Mouse (Mus musculus): ENCODE data around the gene Scand1. TPM values are rescaled to one million over a fixed set of nuclear protein-coding genes. Genes with fewer than 3 reads are reported as not detected.

Gene Scand1
- polyA plus RNA-seq, 1 experiment: 326 TPM

- H3K4me3 ChIP-seq (ENCODE audit: control insufficient read depth, insufficient read depth, low read length): no peak overlapping the region
- 22% methylated on average over 6 of the region's 6 CpGs for WGBS
- DNase-seq: no peak
- no peak overlapping the region for H3K27ac ChIP-seq (ENCODE audit: control insufficient read depth, insufficient read depth, low read length)
- TF ChIP-seq CTCF (IDR thresholded peaks at IDR 0.05; ENCODE audit: borderline replicate concordance, control insufficient read depth, extremely low read depth, insufficient read depth, low read length, poor library complexity) (no peak), POLR2A (IDR thresholded peaks at IDR 0.05; ENCODE audit: control insufficient read depth, extremely low read depth, insufficient read depth, low read length, poor library complexity) (no peak)
- no peaks in the 10 kb centered on the region for H3K4me1 ChIP-seq (replicated peaks; ENCODE audit: control insufficient read depth, insufficient read depth, low read length)
- H3K36me3 ChIP-seq (ENCODE audit: control insufficient read depth, insufficient read depth, low read length): no peaks in the 10 kb centered on the region
- no peaks in the 10 kb centered on the region for H3K27me3 ChIP-seq (ENCODE audit: control insufficient read depth, insufficient read depth, low read length)
These were observed 11.6 kb upstream of the Scand1 start for GRCm38 (mm10) chr2:156324116-156324588.

- Histone ChIP-seq H3K36me3 (ENCODE audit: control insufficient read depth, insufficient read depth, low read length) (no peaks in the 10 kb centered on the region), H3K27me3 (ENCODE audit: control insufficient read depth, insufficient read depth, low read length) (no peaks in the 10 kb centered on the region), H3K4me1 (replicated peaks; ENCODE audit: control insufficient read depth, insufficient read depth, low read length) (no peaks in the 10 kb centered on the region), H3K27ac (ENCODE audit: control insufficient read depth, insufficient read depth, low read length) (no peak overlapping the region), H3K4me3 (ENCODE audit: control insufficient read depth, insufficient read depth, low read length) (no peak overlapping the region)
- WGBS: 92% methylated on average over 6 of the region's 6 CpGs
- no peak for TF ChIP-seq POLR2A (IDR thresholded peaks at IDR 0.05; ENCODE audit: control insufficient read depth, extremely low read depth, insufficient read depth, low read length, poor library complexity)
- TF ChIP-seq CTCF (IDR thresholded peaks at IDR 0.05; ENCODE audit: borderline replicate concordance, control insufficient read depth, extremely low read depth, insufficient read depth, low read length, poor library complexity): no peak
- DNase-seq: no peak
These were observed 9.0 kb upstream of the Scand1 start for GRCm38 (mm10) chr2:156321538-156321937.

GRCm38 (mm10) chr2:156318491-156318890, 6.0 kb upstream of the Scand1 start:
- TF ChIP-seq POLR2A (IDR thresholded peaks at IDR 0.05; ENCODE audit: control insufficient read depth, extremely low read depth, insufficient read depth, low read length, poor library complexity): no peak
- Histone ChIP-seq H3K4me1 (replicated peaks; ENCODE audit: control insufficient read depth, insufficient read depth, low read length) (no peaks in the 10 kb centered on the region), H3K36me3 (ENCODE audit: control insufficient read depth, insufficient read depth, low read length) (no peaks in the 10 kb centered on the region), H3K4me3 (ENCODE audit: control insufficient read depth, insufficient read depth, low read length) (no peak overlapping the region), H3K27me3 (ENCODE audit: control insufficient read depth, insufficient read depth, low read length) (no peaks in the 10 kb centered on the region), H3K27ac (ENCODE audit: control insufficient read depth, insufficient read depth, low read length) (no peak overlapping the region)
- DNase-seq: no peak

DNA sequence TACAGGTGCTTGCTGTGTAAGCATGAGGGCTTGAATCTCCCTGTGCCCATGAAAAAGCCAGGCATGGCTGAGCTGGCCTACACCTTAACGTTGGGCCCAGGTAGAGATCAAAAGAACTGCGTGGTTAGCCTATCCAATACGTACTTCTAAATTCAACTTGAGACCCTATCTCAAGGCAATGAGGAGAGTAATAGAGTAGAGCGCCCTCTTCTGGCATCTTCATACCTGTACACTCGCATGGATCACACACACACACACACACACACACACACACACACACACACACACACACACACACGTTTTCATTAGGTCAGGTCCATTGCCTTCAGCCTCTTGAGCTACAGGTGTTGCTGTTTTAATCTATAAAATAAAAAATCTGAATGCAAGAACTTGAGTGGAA, 2.3 kb upstream of the Scand1 start:
- no peak for TF ChIP-seq POLR2A (IDR thresholded peaks at IDR 0.05; ENCODE audit: control insufficient read depth, extremely low read depth, insufficient read depth, low read length, poor library complexity)
- TF ChIP-seq CTCF (IDR thresholded peaks at IDR 0.05; ENCODE audit: borderline replicate concordance, control insufficient read depth, extremely low read depth, insufficient read depth, low read length, poor library complexity): no peak
- Histone ChIP-seq H3K27ac (ENCODE audit: control insufficient read depth, insufficient read depth, low read length) (no peak overlapping the region), H3K4me1 (replicated peaks; ENCODE audit: control insufficient read depth, insufficient read depth, low read length) (no peaks in the 10 kb centered on the region; the same call in 1 of the 2 replicates), H3K4me3 (ENCODE audit: control insufficient read depth, insufficient read depth, low read length) (no peak overlapping the region), H3K27me3 (ENCODE audit: control insufficient read depth, insufficient read depth, low read length) (no peaks in the 10 kb centered on the region), H3K36me3 (ENCODE audit: control insufficient read depth, insufficient read depth, low read length) (no peaks in the 10 kb centered on the region)
- no peak for DNase-seq
- WGBS: 98% methylated on average over 6 of the region's 6 CpGs

GRCm38 (mm10) chr2:156313153-156313552, 649 bp upstream of the Scand1 start:
- TF ChIP-seq CTCF (IDR thresholded peaks at IDR 0.05; ENCODE audit: borderline replicate concordance, control insufficient read depth, extremely low read depth, insufficient read depth, low read length, poor library complexity): no peak
- TF ChIP-seq POLR2A (IDR thresholded peaks at IDR 0.05; ENCODE audit: control insufficient read depth, extremely low read depth, insufficient read depth, low read length, poor library complexity): no peak
- Histone ChIP-seq H3K27ac (ENCODE audit: control insufficient read depth, insufficient read depth, low read length) (no peak overlapping the region), H3K36me3 (ENCODE audit: control insufficient read depth, insufficient read depth, low read length) (no peaks in the 10 kb centered on the region), H3K4me3 (ENCODE audit: control insufficient read depth, insufficient read depth, low read length) (no peak overlapping the region), H3K27me3 (ENCODE audit: control insufficient read depth, insufficient read depth, low read length) (no peaks in the 10 kb centered on the region), H3K4me1 (replicated peaks; ENCODE audit: control insufficient read depth, insufficient read depth, low read length) (no peaks in the 10 kb centered on the region; the same call in 1 of the 2 replicates)
- 52% methylated on average over 3 of the region's 3 CpGs for WGBS
- no peak for DNase-seq

- H3K27me3 ChIP-seq (ENCODE audit: control insufficient read depth, insufficient read depth, low read length): no peaks in the 10 kb centered on the region
- H3K4me3 ChIP-seq (ENCODE audit: control insufficient read depth, insufficient read depth, low read length): peak overlapping the region; percentile 90
- 1% methylated on average over 53 of the region's 53 CpGs for WGBS
- H3K4me1 ChIP-seq (replicated peaks; ENCODE audit: control insufficient read depth, insufficient read depth, low read length): no peaks in the 10 kb centered on the region; the same call in 1 of the 2 replicates
- H3K27ac ChIP-seq (ENCODE audit: control insufficient read depth, insufficient read depth, low read length): peak overlapping the region; percentile 53
- no peaks in the 10 kb centered on the region for H3K36me3 ChIP-seq (ENCODE audit: control insufficient read depth, insufficient read depth, low read length)
- DNase-seq: peak; percentile 68
- TF ChIP-seq POLR2A (IDR thresholded peaks at IDR 0.05; ENCODE audit: control insufficient read depth, extremely low read depth, insufficient read depth, low read length, poor library complexity) (no peak), CTCF (IDR thresholded peaks at IDR 0.05; ENCODE audit: borderline replicate concordance, control insufficient read depth, extremely low read depth, insufficient read depth, low read length, poor library complexity) (no peak)
These were observed 638 bp downstream of the Scand1 start for GRCm38 (mm10) chr2:156311841-156312291.

DNA sequence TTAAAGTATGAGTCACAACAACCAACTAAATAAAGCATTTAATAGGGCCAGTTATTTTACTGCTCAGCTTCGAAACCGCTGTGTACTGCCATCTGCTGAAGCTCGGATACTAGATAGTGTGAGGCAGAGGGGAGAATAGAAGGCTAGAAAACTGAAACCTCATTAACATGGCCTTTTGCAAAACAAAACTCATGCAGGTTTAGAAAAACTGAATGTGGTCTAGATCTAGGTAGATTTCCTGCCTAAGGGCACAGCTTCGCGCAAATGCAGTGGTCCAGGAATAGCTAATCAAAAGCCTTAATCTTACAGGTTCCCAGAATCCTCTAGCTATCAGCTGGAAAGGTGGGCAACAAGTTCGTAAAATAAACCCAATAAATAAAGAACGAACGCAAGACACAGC, 1.1 kb downstream of the Scand1 start:
- Histone ChIP-seq H3K4me3 (ENCODE audit: control insufficient read depth, insufficient read depth, low read length) (peak overlapping the region; percentile 90), H3K4me1 (replicated peaks; ENCODE audit: control insufficient read depth, insufficient read depth, low read length) (no peaks in the 10 kb centered on the region; the same call in 1 of the 2 replicates), H3K27ac (ENCODE audit: control insufficient read depth, insufficient read depth, low read length) (peak overlapping the region; percentile 53; the same call in 1 of the 2 replicates), H3K27me3 (ENCODE audit: control insufficient read depth, insufficient read depth, low read length) (no peaks in the 10 kb centered on the region), H3K36me3 (ENCODE audit: control insufficient read depth, insufficient read depth, low read length) (no peaks in the 10 kb centered on the region)
- TF ChIP-seq CTCF (IDR thresholded peaks at IDR 0.05; ENCODE audit: borderline replicate concordance, control insufficient read depth, extremely low read depth, insufficient read depth, low read length, poor library complexity) (no peak), POLR2A (IDR thresholded peaks at IDR 0.05; ENCODE audit: control insufficient read depth, extremely low read depth, insufficient read depth, low read length, poor library complexity) (no peak)
- DNase-seq: no peak
- 20% methylated on average over 8 of the region's 8 CpGs for WGBS

Measured in thymus, adult 2 months (tissue).